Mouse (Mus musculus) megakaryocyte, embryonic 14.5 days (primary cell): ENCODE measurements around the gene Hacd4. TPM values are rescaled to one million over a fixed set of nuclear protein-coding genes. Genes with fewer than 3 reads are reported as not detected.
A peak's percentile ranks its signal among the peaks of the same experiment; 100 is the strongest.

Source experiments
- H3K27me3 ChIP-seq: replicated peaks from 2 replicates; pipeline ENCODE3; 2012; ENCODE audit warnings: inconsistent platforms
- H3K36me3 ChIP-seq: replicated peaks from 2 replicates; pipeline ENCODE3; 2012; ENCODE audit warnings: low read length, inconsistent platforms, mixed read lengths
- H3K4me1 ChIP-seq: 2 replicates; pipeline ENCODE4 v1.6.1; 2012; ENCODE audit warnings: inconsistent platforms
- H3K4me3 ChIP-seq: replicated peaks from 2 replicates; pipeline ENCODE3; 2012; ENCODE audit warnings: moderate library complexity, mild to moderate bottlenecking, inconsistent platforms
- H3K9me3 ChIP-seq: 2 replicates; pipeline ENCODE4 v1.6.1; 2012; ENCODE audit warnings: inconsistent platforms
- FLI1 ChIP-seq: IDR thresholded peaks from 2 replicates; pipeline ENCODE4 v1.6.1; 2012; ENCODE audit warnings: low read length, inconsistent platforms, mixed read lengths
- GATA1 ChIP-seq: IDR thresholded peaks from 3 replicates; pipeline ENCODE4 v1.6.1; 2012; ENCODE audit warnings: mixed read lengths, low read length, inconsistent platforms, borderline replicate concordance
- polyA plus RNA-seq: library from polyadenylated mRNA; stranded (reverse); fragments of >175 nt; gene quantifications from 2 replicates; pipeline ENCODE4 v1.2.3, GENCODE M21; 2012; ENCODE audit warnings: low replicate concordance; ENCODE audit not compliant: insufficient read depth

Gene Hacd4
- 0.48 and 5.1 TPM in 2 replicates for polyA plus RNA-seq

- Histone ChIP-seq H3K36me3 (peaks cover 46% of the 10 kb centered on the region), H3K4me3 (peak within 1 kb of the TSS; percentile 93), H3K9me3 (no peaks in the 10 kb centered on the region), H3K27me3 (no peaks in the 10 kb centered on the region), H3K4me1 (peaks cover 84% of the 10 kb centered on the region)
- TF ChIP-seq GATA1 (no peak), FLI1 (no peak)
Observed at GRCm38 (mm10) chr4:88438326-88438989, at the start of gene Hacd4. Hacd4 (minus strand) TSS chr4:88438928.

- Histone ChIP-seq H3K4me1 (peaks cover 13% of the 10 kb centered on the region), H3K4me3 (no peak overlapping the region), H3K27me3 (no peaks in the 10 kb centered on the region), H3K36me3 (no peaks in the 10 kb centered on the region), H3K9me3 (no peaks in the 10 kb centered on the region)
- TF ChIP-seq GATA1 (no peak), FLI1 (no peak)
Observed at GRCm38 (mm10) chr4:88488107-88488506, 49.4 kb upstream of the Hacd4 start.

- Histone ChIP-seq H3K36me3 (no peaks in the 10 kb centered on the region), H3K9me3 (no peaks in the 10 kb centered on the region), H3K27me3 (no peaks in the 10 kb centered on the region), H3K4me3 (peak overlapping the region; percentile 35), H3K4me1 (peaks cover 26% of the 10 kb centered on the region)
- no peak for TF ChIP-seq GATA1
- TF ChIP-seq FLI1: no peak
Observed at GRCm38 (mm10) chr4:88480130-88480529, 41.4 kb upstream of the Hacd4 start.

GRCm38 (mm10) chr4:88478809-88479186 lies 40.1 kb upstream of the Hacd4 start:
- Histone ChIP-seq H3K4me1 (peaks cover 26% of the 10 kb centered on the region), H3K9me3 (no peaks in the 10 kb centered on the region), H3K4me3 (no peak overlapping the region), H3K27me3 (no peaks in the 10 kb centered on the region), H3K36me3 (no peaks in the 10 kb centered on the region)
- no peak for TF ChIP-seq FLI1
- TF ChIP-seq GATA1: no peak

GRCm38 (mm10) chr4:88478177-88478808 lies 39.6 kb upstream of the Hacd4 start:
- H3K36me3 ChIP-seq: no peaks in the 10 kb centered on the region
- H3K9me3 ChIP-seq: no peaks in the 10 kb centered on the region
- peaks cover 29% of the 10 kb centered on the region for H3K4me1 ChIP-seq
- TF ChIP-seq GATA1 (no peak), FLI1 (no peak)
- H3K4me3 ChIP-seq: no peak overlapping the region
- no peaks in the 10 kb centered on the region for H3K27me3 ChIP-seq

- peaks cover 43% of the 10 kb centered on the region for H3K4me1 ChIP-seq
- no peaks in the 10 kb centered on the region for H3K9me3 ChIP-seq
- no peaks in the 10 kb centered on the region for H3K36me3 ChIP-seq
- no peak overlapping the region for H3K4me3 ChIP-seq
- TF ChIP-seq GATA1 (no peak), FLI1 (no peak)
- no peaks in the 10 kb centered on the region for H3K27me3 ChIP-seq
Observed at GRCm38 (mm10) chr4:88476511-88477210, 37.9 kb upstream of the Hacd4 start.

GRCm38 (mm10) chr4:88476084-88476483 lies 37.4 kb upstream of the Hacd4 start:
- Histone ChIP-seq H3K4me3 (no peak overlapping the region), H3K4me1 (peaks cover 48% of the 10 kb centered on the region), H3K27me3 (no peaks in the 10 kb centered on the region), H3K36me3 (no peaks in the 10 kb centered on the region), H3K9me3 (no peaks in the 10 kb centered on the region)
- TF ChIP-seq FLI1 (no peak), GATA1 (no peak)

- no peak overlapping the region for H3K4me3 ChIP-seq
- no peaks in the 10 kb centered on the region for H3K9me3 ChIP-seq
- no peaks in the 10 kb centered on the region for H3K27me3 ChIP-seq
- peaks cover 27% of the 10 kb centered on the region for H3K4me1 ChIP-seq
- H3K36me3 ChIP-seq: no peaks in the 10 kb centered on the region
- no peak for TF ChIP-seq FLI1
- TF ChIP-seq GATA1: no peak
Observed at GRCm38 (mm10) chr4:88471528-88471927, 32.8 kb upstream of the Hacd4 start.

- Histone ChIP-seq H3K4me3 (no peak overlapping the region), H3K9me3 (no peaks in the 10 kb centered on the region), H3K36me3 (no peaks in the 10 kb centered on the region), H3K4me1 (peaks cover 25% of the 10 kb centered on the region), H3K27me3 (no peaks in the 10 kb centered on the region)
- TF ChIP-seq GATA1 (no peak), FLI1 (no peak)
Observed at GRCm38 (mm10) chr4:88464574-88464973, 25.8 kb upstream of the Hacd4 start.
